Mouse (Mus musculus) WW6 (cell line): ENCODE measurements at regions not wholly inside any gene's neighbourhood (a gene's known extent, or its start where the extent isn't known, plus 50 kb on each side); places are given as distances from the start of the nearest gene placed in this dataset.
"Not testable (repeated sequence)": the region's sequence is repeated elsewhere in the genome, so short reads cannot be mapped to it uniquely, and the experiment has no call there.

Experiments used
- DNase-seq: peaks from one replicate; pipeline ENCODE4 v3.0.0-alpha.2; 2013; ENCODE audit warnings: low read depth, low spot score

DNA sequence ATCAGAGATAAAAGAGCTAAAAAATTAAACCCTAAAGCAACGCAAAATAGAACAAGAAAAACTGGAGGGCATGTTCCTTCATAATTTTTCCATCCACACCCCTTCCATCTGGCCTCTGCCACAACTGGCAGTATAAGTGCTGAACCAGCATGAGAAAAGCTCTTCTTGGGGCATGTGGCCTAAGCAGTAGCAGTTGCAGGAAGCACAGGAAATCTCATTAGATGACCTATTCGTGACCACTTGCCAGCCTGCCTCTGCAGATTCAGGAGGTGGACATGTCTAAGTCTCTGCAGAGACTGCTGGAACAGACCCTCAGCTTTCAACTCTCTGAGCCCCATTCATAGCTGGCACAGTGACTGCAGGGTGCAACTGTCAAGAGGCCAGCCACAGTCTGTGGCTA is 116.5 kb upstream of the Teddm2 start:
- no peak for DNase-seq

DNA sequence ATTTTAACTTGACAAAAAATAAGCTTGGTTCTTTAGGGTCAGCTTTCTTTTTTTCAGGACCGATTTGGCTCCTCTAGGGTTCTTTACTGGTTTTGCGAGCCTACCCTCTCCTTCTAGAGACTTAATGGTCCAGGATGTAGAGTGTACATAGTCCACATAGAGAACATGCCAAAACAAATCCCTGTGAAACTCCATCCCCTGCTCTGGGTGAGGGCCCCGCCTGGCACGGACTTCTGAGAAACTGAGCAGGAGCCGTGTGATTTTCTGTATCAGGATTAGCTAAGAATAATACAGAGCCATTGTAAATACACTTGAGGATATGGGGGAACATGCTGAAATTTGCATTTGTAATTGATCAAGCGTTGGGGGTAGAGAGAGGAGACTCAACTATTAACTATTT is 118.2 kb upstream of the Teddm2 start:
- DNase-seq: no peak

DNA sequence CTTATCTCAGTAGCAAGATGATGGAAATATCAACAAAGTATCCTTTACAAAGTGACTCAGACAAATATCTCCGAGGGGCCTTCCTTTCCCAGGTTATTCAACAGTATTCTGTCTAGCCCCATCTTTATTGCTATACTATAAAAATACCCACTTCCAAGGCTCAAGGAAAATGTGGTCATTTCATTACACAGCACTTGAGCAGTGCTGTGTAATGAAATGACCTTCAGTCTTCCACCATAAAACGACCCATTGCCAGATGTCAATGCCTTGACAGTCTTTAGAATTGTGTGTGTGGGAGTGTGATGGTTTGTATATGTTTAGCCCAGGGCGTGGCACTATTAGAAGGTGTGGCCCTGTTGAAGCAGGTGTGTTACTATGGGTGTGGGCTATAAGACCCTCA is 124.3 kb upstream of the Teddm2 start:
- no peak for DNase-seq

- no peak for DNase-seq
These were observed 127.3 kb upstream of the Teddm2 start for GRCm38 (mm10) chr1:154027303-154027702.

- DNase-seq: no peak
These were observed 129.8 kb upstream of the Teddm2 start for GRCm38 (mm10) chr1:154029826-154030225.

DNA sequence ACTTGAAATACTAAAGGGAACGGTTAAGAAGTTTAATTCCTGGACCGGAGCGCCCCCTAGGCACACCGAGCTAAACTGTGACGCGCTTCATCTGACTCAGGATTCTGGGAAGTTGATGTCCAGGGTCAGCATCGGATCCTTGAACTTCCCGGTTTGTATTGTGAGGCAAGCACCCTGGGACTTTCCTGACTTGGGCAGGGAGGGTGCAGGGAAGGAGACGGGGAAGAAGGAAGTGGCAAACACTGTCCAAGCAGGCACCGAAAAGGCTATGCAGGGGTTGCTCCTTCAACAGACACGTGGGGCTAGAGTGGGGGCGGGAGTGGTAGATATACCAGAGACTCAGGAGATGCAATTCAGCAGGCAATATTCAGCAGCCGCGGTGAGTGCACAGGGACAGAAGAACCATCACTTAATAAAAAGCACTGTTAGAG is 132.7 kb upstream of the Teddm2 start:
- no peak for DNase-seq

DNA sequence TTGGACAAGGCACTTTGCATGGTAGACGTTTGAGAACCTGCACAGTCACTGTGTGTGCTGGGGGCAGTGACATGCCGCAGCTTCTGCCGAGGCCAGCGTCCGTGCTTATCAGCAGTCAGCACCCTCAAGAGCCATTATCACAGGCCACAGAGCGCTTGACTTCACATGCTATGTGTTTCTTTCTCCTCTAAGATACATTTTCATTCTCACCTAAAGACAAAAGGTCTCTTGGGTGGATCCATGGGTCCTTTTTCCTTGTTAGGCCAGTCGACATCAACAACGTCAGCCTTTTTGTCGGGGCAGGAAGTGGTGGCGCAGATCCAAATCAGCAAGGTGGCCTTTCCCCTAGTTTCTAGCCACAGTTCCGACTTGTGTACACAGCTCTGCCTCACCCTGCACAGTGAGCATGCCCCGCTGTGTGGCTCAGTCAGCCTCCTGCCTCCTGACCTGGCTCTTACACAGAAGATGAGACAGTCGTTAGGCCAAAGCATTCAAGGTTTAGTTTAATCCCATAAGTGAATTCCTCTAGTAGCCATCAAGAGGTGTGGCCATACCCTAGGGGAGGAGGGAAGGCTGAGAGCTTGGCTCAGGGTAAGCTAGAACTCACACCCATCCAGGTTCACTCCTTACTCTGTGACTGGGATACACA is 134.1 kb upstream of the Teddm2 start:
- DNase-seq: no peak

GRCm38 (mm10) chr1:154036729-154037270 is 136.8 kb upstream of the Teddm2 start:
- DNase-seq: no peak

- DNase-seq: no peak
These were observed 138.2 kb upstream of the Teddm2 start for GRCm38 (mm10) chr1:154038241-154038640.

DNA sequence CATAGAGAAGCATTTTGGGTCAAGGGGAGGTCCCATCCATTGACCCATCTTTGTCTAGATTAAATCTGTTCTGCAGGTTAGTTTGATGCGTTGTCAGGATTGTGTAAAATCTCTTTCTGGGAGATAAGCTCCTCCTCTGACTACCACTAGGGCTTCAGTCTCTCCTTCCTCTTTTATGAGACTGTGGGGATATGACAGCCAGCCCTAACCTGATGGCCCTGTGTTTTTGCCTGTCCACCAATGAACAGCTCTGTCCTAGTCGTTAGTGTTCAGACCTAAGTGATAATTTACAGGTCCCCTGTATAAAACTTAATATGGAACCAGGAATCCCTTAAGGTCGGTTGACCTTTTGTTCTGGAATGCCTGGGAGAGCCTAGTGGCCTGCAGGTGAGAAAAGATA is 140.9 kb upstream of the Teddm2 start:
- DNase-seq: no peak

DNA sequence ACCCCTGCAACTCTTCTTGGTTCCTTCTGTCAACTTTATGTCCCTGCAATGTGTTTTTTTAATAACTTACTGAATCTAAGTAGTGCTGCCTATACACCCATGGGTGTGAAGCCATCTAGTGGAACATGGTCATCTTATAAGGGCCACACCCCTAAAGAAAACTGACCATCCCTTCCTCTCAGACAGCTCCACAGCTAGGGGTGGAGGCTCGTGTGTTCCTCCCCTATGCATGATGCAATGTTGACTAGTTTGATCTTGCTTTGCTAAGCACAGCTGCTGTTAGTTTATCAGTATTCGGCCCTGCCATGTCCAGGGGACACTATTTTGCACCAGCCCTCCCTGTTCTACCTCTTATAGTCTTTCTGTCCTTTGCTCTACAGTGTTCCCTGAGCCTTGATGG is 142.9 kb upstream of the Teddm2 start:
- DNase-seq: no peak

DNA sequence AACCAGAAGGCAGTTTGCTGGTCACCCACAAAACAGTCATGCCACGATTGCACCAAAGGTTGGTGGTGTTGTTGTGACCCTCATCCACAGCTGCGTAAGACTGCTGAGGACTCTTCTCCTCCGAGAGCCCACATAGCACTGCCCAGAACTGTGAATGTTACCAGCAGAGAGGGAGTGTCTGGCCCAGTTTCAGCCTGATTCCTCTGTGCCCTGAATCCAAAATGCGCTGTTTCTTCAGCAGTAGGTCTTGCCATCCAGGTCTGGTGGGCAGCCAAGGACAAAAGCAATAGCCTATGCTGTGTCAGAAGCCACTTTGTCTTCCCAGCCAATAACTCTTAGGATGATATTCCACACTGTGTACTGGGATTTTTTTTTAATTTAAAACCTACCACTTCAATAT is 144.7 kb upstream of the Teddm2 start:
- no peak for DNase-seq

DNA sequence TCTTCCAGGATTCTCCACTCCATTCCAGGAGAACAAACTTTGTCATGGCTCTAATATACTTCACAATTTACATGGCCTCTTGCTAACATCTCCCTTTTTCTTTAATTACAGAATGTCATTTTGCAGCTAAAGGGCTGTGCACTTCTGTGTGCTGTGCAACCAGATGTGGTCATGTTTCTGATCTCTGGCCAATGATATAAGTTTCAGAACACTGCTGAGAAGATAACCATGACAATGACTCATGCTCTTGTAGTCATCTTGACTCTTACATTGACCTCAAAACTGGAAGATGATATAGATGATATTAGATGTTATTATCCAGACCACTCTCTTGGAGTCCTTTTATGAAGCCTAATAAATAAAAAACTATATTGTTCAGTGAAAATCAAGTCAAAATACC is 145.9 kb upstream of the Teddm2 start:
- DNase-seq: no peak

GRCm38 (mm10) chr1:154053641-154054040 is 147.3 kb upstream of the Zfp648 start:
- no peak for DNase-seq

DNA sequence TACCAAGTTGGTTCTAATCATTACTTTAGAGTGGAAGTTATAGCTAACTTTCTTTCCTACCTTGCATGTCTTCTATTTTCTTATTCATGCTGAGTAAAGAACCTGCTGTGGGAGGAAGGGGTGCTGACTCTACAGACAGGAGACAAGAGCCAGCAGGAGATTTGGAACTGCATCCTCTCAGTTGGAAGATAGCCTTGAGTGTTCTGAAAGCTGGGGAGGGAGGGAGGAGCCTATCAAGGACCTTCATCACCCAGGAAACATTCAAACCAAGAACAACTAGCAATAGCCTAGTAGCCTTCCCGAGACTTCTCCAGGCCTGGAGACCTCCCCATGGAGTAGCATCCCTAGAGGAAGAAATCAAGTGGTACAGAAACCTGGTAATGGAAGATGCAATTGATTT is 146.1 kb upstream of the Zfp648 start:
- DNase-seq: no peak

GRCm38 (mm10) chr1:154061397-154061796 is 139.6 kb upstream of the Zfp648 start:
- DNase-seq: not testable (repeated sequence)

DNA sequence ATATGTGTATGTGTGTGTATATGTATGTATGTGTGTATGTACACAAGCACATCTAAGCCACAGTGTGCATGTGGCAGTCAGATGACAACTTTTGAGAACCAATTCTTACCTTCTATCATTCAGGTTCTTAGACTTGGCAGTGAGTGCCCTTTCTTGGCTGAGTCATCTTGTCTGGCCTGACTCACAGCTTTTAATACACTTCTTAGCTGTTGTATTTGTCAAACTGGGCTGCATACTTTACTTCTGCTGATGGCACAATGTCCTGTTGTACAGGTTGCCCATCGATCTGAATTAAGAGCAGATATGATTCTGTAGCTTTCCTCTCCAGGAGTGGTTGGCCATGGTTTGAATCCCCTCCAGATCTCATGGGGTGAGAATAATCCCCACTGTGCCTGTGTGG is 139.1 kb upstream of the Zfp648 start:
- no peak for DNase-seq

- DNase-seq: no peak
These were observed 138.3 kb upstream of the Zfp648 start for GRCm38 (mm10) chr1:154062666-154063065.

DNA sequence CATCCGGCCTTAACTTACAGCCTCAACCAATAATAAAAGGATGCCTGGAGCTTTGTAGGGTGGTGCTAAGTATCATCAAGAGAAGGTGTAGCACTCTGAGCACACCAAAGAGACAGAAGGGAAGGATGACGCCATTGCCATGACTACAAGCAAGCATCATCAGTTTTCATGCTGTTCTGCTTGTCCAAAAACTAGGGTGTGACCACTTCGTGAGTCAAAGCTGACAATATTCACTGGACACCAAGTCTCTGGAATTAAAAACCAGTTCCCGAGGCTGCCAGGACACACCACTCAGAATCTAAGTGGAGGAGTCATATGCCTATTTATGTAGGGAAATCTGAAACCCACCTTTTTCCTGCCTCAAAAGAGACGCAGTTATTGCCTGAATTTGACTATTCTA is 136.4 kb upstream of the Zfp648 start:
- DNase-seq: no peak

- DNase-seq: no peak
These were observed 135.4 kb upstream of the Zfp648 start for GRCm38 (mm10) chr1:154065336-154066329.

GRCm38 (mm10) chr1:154067856-154068255 is 133.1 kb upstream of the Zfp648 start:
- DNase-seq: no peak

GRCm38 (mm10) chr1:154074270-154074669 is 126.7 kb upstream of the Zfp648 start:
- no peak for DNase-seq
